Mouse (Mus musculus): Measurements from ENCODE around the gene Tlr2. TPM values are rescaled to one million over a fixed set of nuclear protein-coding genes. Genes with fewer than 3 reads are reported as not detected.
"Not testable (repeated sequence)": the region's sequence is repeated elsewhere in the genome, so short reads cannot be mapped to it uniquely, and the experiment has no call there.

Tlr2 gene
- 2.5 and 3.0 TPM in 2 replicates for polyA plus RNA-seq (2015; fragmentation: Nextera tagmentation; extraction: Ambion mirVana)

GRCm38 (mm10) chr3:83841095-83841850 lies at the start of gene Tlr2:
Gene Tlr2, minus strand, starts transcription at chr3:83841767.
- peak within 1 kb of the TSS; percentile 57 for H3K9ac ChIP-seq (ENCODE audit: low read depth, low read length)
- ATAC-seq (ENCODE audit: low read depth) = peak; percentile 68
- H3K27me3 ChIP-seq (ENCODE audit: control insufficient read depth, insufficient read depth, low read depth, low read length) = peaks cover 9% of the 10 kb centered on the region
- H3K36me3 ChIP-seq (ENCODE audit: control insufficient read depth, insufficient read depth) = no peaks in the 10 kb centered on the region
- H3K9me3 ChIP-seq (replicated peaks; ENCODE audit: control insufficient read depth, low read length) = no peaks in the 10 kb centered on the region
- H3K4me1 ChIP-seq (ENCODE audit: control insufficient read depth, low read depth, low read length) = no peaks in the 10 kb centered on the region; the same call in 1 of the 2 replicates
- peak within 1 kb of the TSS; percentile 63 for H3K4me3 ChIP-seq (ENCODE audit: low read depth, low read length)
- no peak within 1 kb of the TSS for H3K27ac ChIP-seq (ENCODE audit: low read length)
- 1% methylated on average over 35 of the region's 35 CpGs for WGBS (ENCODE audit: insufficient replicate concordance)
- H3K4me2 ChIP-seq (ENCODE audit: low read depth, low read length) = peak within 1 kb of the TSS; percentile 72

DNA sequence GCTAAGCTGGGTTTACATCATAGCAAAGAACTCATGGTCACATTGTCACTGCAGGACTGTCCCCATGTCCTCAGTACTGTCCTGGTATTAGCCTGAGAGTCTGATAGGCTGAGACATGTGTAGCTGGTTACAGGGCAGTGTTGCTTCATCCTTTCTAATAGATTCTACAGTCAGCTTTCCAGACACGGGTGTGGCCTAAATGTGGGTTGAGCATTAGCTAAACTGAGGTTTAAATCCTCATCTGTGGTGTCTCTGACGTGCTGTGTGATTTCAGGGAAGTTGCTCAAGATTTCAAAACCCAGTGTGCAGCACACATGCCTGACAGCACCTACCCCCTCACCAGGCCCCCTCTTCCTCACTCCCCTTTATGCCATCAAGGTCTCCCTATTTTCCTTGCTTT lies 43.6 kb upstream of the Tlr2 start:
- H3K4me2 ChIP-seq (ENCODE audit: low read depth, low read length) = no peak overlapping the region
- H3K27ac ChIP-seq (ENCODE audit: low read length) = no peak overlapping the region
- no peaks in the 10 kb centered on the region for H3K4me1 ChIP-seq (ENCODE audit: control insufficient read depth, low read depth, low read length)
- no peaks in the 10 kb centered on the region for H3K36me3 ChIP-seq (ENCODE audit: control insufficient read depth, insufficient read depth)
- peak; percentile 58 for ATAC-seq (ENCODE audit: low read depth)
- H3K4me3 ChIP-seq (ENCODE audit: low read depth, low read length) = no peak overlapping the region
- no peak overlapping the region for H3K9ac ChIP-seq (ENCODE audit: low read depth, low read length)
- no peaks in the 10 kb centered on the region for H3K27me3 ChIP-seq (ENCODE audit: control insufficient read depth, insufficient read depth, low read depth, low read length)
- WGBS (ENCODE audit: insufficient replicate concordance) = 23% methylated on average over 2 of the region's 2 CpGs
- no peaks in the 10 kb centered on the region for H3K9me3 ChIP-seq (replicated peaks; ENCODE audit: control insufficient read depth, low read length)

DNA sequence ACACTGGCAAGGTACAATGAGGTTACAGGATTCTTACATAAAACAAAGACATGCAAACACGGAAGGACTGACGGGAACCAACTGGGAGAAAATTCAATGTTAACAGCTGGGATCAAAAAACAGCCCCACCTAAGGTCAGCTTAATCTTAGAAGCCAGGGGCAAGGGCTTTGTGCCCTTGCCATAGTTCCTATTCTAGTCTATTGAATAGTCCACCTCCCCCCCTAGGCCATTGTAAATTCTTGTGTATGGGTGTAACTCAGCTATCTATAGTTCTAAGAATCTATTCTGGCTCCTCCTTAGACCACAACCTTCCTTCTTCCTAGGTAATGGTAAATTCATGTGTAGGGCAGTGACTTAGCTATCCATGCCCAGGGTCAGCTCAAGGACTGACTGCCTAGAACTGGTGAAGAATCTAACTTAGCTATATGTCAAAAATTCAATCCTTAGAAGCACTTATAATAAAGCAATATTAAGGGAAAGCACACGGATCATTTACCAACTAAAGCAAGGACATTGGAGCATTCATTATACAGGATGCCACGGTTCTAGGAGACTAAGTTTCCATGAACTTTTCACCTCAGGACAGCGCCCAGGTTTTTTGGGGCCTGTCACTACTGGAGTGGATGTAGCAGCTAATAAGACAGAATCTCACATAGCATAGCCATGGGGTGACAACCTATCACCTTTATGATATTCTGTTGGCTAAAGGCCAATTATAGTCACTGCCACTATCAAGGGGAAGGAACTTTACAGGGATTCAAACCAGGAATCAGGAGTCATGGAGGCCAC lies 37.9 kb upstream of the Tlr2 start:
- 66% methylated on average over 5 of the region's 5 CpGs for WGBS (ENCODE audit: insufficient replicate concordance)
- not testable (repeated sequence) for H3K9me3 ChIP-seq (replicated peaks; ENCODE audit: control insufficient read depth, low read length); H3K4me1 ChIP-seq (ENCODE audit: control insufficient read depth, low read depth, low read length); ATAC-seq (ENCODE audit: low read depth); H3K4me2 ChIP-seq (ENCODE audit: low read depth, low read length); H3K36me3 ChIP-seq (ENCODE audit: control insufficient read depth, insufficient read depth); H3K27ac ChIP-seq (ENCODE audit: low read length); H3K27me3 ChIP-seq (ENCODE audit: control insufficient read depth, insufficient read depth, low read depth, low read length); H3K4me3 ChIP-seq (ENCODE audit: low read depth, low read length); H3K9ac ChIP-seq (ENCODE audit: low read depth, low read length)

DNA sequence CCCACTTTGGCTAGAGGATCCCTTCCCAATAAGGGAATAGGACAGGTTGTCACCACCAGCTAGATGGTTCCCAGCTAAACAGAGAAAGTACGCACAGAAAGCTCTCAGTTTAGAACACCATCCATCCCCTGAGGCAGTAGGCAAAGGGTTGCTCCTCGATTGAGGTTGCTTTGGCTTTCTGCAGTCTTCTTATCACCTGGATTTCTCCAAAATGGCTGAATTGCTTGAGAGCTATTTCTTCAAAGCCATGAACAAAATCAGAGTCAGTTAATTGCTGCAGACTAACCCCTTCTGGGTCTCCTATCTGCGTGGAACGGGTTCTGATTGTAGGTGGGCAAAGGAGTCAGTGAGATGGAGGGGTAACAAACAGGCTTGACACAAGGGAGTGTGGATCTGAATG lies 37.2 kb upstream of the Tlr2 start:
- no peaks in the 10 kb centered on the region for H3K4me1 ChIP-seq (ENCODE audit: control insufficient read depth, low read depth, low read length)
- no peaks in the 10 kb centered on the region for H3K36me3 ChIP-seq (ENCODE audit: control insufficient read depth, insufficient read depth)
- H3K4me3 ChIP-seq (ENCODE audit: low read depth, low read length) = no peak overlapping the region
- no peaks in the 10 kb centered on the region for H3K9me3 ChIP-seq (replicated peaks; ENCODE audit: control insufficient read depth, low read length)
- H3K9ac ChIP-seq (ENCODE audit: low read depth, low read length) = no peak overlapping the region
- WGBS (ENCODE audit: insufficient replicate concordance) = 62% methylated on average over 4 of the region's 4 CpGs
- no peak for ATAC-seq (ENCODE audit: low read depth)
- H3K27me3 ChIP-seq (ENCODE audit: control insufficient read depth, insufficient read depth, low read depth, low read length) = no peaks in the 10 kb centered on the region
- H3K4me2 ChIP-seq (ENCODE audit: low read depth, low read length) = no peak overlapping the region
- H3K27ac ChIP-seq (ENCODE audit: low read length) = no peak overlapping the region

GRCm38 (mm10) chr3:83876299-83876698 lies 34.7 kb upstream of the Tlr2 start:
- no peak overlapping the region for H3K4me2 ChIP-seq (ENCODE audit: low read depth, low read length)
- WGBS (ENCODE audit: insufficient replicate concordance) = 60% methylated on average over 4 of the region's 4 CpGs
- no peak for ATAC-seq (ENCODE audit: low read depth)

DNA sequence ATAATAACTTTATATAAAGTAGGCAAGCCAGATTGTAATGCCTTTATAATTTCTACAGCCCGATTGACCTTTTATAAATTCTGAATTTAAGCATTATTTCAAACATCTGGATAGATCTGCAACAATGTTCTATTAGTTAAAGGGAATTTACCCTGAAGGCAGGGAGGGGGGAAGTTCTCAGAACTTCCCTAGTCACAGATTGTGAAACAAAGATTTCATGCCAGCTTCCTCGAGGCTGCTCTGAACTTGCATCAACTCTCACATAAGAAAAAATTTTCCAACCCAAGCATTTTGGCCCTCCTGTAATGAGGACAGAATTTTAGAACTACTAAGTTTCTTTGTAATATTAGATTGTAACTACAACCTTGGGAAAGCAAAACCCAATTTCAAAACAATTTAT lies 33.5 kb upstream of the Tlr2 start:
- not testable (repeated sequence) for H3K4me2 ChIP-seq (ENCODE audit: low read depth, low read length); H3K36me3 ChIP-seq (ENCODE audit: control insufficient read depth, insufficient read depth); H3K27me3 ChIP-seq (ENCODE audit: control insufficient read depth, insufficient read depth, low read depth, low read length); H3K9me3 ChIP-seq (replicated peaks; ENCODE audit: control insufficient read depth, low read length); H3K4me3 ChIP-seq (ENCODE audit: low read depth, low read length); H3K4me1 ChIP-seq (ENCODE audit: control insufficient read depth, low read depth, low read length); ATAC-seq (ENCODE audit: low read depth); H3K9ac ChIP-seq (ENCODE audit: low read depth, low read length); H3K27ac ChIP-seq (ENCODE audit: low read length)
- WGBS (ENCODE audit: insufficient replicate concordance) = 62% methylated on average over 2 of the region's 2 CpGs

More at GRCm38 (mm10) chr3:83876299-83876698, 34.7 kb upstream of the Tlr2 start:
- H3K4me3 ChIP-seq (ENCODE audit: low read depth, low read length) = no peak overlapping the region
- H3K9ac ChIP-seq (ENCODE audit: low read depth, low read length) = no peak overlapping the region
- H3K27ac ChIP-seq (ENCODE audit: low read length) = no peak overlapping the region
- no peaks in the 10 kb centered on the region for H3K9me3 ChIP-seq (replicated peaks; ENCODE audit: control insufficient read depth, low read length)
- H3K36me3 ChIP-seq (ENCODE audit: control insufficient read depth, insufficient read depth) = no peaks in the 10 kb centered on the region
- no peaks in the 10 kb centered on the region for H3K4me1 ChIP-seq (ENCODE audit: control insufficient read depth, low read depth, low read length)
- no peaks in the 10 kb centered on the region for H3K27me3 ChIP-seq (ENCODE audit: control insufficient read depth, insufficient read depth, low read depth, low read length)

GRCm38 (mm10) chr3:83872853-83873252 lies 31.3 kb upstream of the Tlr2 start:
- ATAC-seq (ENCODE audit: low read depth); H3K9ac ChIP-seq (ENCODE audit: low read depth, low read length): not testable (repeated sequence)

DNA sequence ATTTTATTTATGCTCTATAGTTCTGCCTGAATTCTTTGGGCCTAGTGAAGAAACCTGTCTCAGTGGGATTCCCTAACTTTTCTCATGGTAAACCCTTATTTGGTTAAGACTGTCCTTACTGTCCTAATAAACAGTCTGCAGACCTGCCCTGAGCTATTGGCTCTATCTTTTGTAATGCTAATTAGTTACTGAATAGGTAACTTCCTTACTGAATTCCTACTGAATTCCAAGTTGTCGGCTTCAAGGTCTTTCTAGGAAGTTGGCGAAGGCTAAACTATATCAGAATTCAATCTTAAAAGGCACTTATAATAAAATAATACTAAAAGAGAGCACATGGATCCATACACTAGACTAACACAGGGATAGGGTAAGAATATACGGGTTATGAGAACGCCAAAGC lies 30.4 kb upstream of the Tlr2 start:
- H3K9ac ChIP-seq (ENCODE audit: low read depth, low read length); H3K27me3 ChIP-seq (ENCODE audit: control insufficient read depth, insufficient read depth, low read depth, low read length); H3K4me1 ChIP-seq (ENCODE audit: control insufficient read depth, low read depth, low read length); H3K4me2 ChIP-seq (ENCODE audit: low read depth, low read length); ATAC-seq (ENCODE audit: low read depth); H3K27ac ChIP-seq (ENCODE audit: low read length); H3K9me3 ChIP-seq (replicated peaks; ENCODE audit: control insufficient read depth, low read length); H3K4me3 ChIP-seq (ENCODE audit: low read depth, low read length); H3K36me3 ChIP-seq (ENCODE audit: control insufficient read depth, insufficient read depth): not testable (repeated sequence)
- 69% methylated on average over 4 of the region's 4 CpGs for WGBS (ENCODE audit: insufficient replicate concordance)

More at GRCm38 (mm10) chr3:83872853-83873252, 31.3 kb upstream of the Tlr2 start:
- not testable (repeated sequence) for H3K36me3 ChIP-seq (ENCODE audit: control insufficient read depth, insufficient read depth); H3K27me3 ChIP-seq (ENCODE audit: control insufficient read depth, insufficient read depth, low read depth, low read length); H3K4me1 ChIP-seq (ENCODE audit: control insufficient read depth, low read depth, low read length); H3K4me3 ChIP-seq (ENCODE audit: low read depth, low read length); H3K4me2 ChIP-seq (ENCODE audit: low read depth, low read length); H3K27ac ChIP-seq (ENCODE audit: low read length); H3K9me3 ChIP-seq (replicated peaks; ENCODE audit: control insufficient read depth, low read length)
- WGBS (ENCODE audit: insufficient replicate concordance) = 71% methylated on average over 2 of the region's 2 CpGs

- WGBS (ENCODE audit: insufficient replicate concordance) = 71% methylated on average over 7 of the region's 7 CpGs
- not testable (repeated sequence) for H3K4me1 ChIP-seq (ENCODE audit: control insufficient read depth, low read depth, low read length); H3K27me3 ChIP-seq (ENCODE audit: control insufficient read depth, insufficient read depth, low read depth, low read length)
Measured at GRCm38 (mm10) chr3:83871559-83871958, 30.0 kb upstream of the Tlr2 start.

More at GRCm38 (mm10) chr3:83871559-83871958, 30.0 kb upstream of the Tlr2 start:
- not testable (repeated sequence) for H3K4me2 ChIP-seq (ENCODE audit: low read depth, low read length); H3K27ac ChIP-seq (ENCODE audit: low read length); H3K9me3 ChIP-seq (replicated peaks; ENCODE audit: control insufficient read depth, low read length); ATAC-seq (ENCODE audit: low read depth); H3K4me3 ChIP-seq (ENCODE audit: low read depth, low read length); H3K36me3 ChIP-seq (ENCODE audit: control insufficient read depth, insufficient read depth); H3K9ac ChIP-seq (ENCODE audit: low read depth, low read length)
